Mouse (Mus musculus): ENCODE results near the gene Nfib.

The Nfib gene

DNA sequence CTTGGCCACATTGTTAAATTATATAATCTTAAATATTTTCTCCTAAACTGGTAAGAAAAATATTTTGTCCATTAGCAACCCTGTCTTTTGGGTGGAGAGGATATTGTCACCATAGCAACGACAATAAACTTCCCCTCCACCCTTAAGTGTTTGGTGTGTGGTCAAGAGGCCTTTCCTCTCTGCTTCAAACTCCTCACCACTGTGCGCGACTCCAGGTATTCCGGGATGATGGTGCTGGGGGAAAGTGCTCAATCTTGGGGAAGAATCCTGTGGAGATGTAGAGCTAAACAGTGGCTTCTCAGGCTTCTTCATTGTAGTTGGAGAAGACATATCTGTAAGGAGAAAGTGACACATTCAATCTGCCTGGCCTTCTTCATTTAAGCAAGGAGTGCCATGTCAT lies 375.5 kb downstream of the Nfib start:
- ATAC-seq (ENCODE audit: insufficient number of reproducible peaks, low FRiP score, low TSS enrichment): no peak

GRCm38 (mm10) chr4:82326140-82326529 lies 379.4 kb downstream of the Nfib start:
- no peak for ATAC-seq (ENCODE audit: insufficient number of reproducible peaks, low FRiP score, low TSS enrichment)

- no peak for ATAC-seq (ENCODE audit: insufficient number of reproducible peaks, low FRiP score, low TSS enrichment)
Measured at GRCm38 (mm10) chr4:82325409-82326139, 380.0 kb downstream of the Nfib start.

- ATAC-seq (ENCODE audit: insufficient number of reproducible peaks, low FRiP score, low TSS enrichment): peak; percentile 81
Measured at GRCm38 (mm10) chr4:82324977-82325376, 380.6 kb downstream of the Nfib start.

- no peak for ATAC-seq (ENCODE audit: insufficient number of reproducible peaks, low FRiP score, low TSS enrichment)
Measured at GRCm38 (mm10) chr4:82321008-82321407, 384.5 kb downstream of the Nfib start.

DNA sequence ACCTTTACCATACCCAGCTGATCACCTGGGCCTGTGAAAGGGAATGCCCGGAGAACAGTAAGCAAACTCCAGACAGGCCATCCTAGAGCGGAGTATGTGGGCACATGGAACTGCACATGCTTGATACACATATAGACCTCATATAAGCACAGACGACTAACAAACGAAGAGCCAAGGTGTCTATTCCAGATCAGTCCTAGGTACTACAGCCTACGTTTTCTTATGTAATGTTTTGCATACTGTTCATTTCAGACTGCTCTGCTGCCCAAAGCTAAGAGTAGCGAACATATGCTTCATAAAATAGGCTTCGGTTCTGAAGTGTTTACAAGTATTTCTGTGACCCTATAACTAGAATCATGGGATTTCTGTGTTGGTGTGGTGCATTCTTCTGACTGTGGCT lies 386.2 kb downstream of the Nfib start:
- ATAC-seq (ENCODE audit: insufficient number of reproducible peaks, low FRiP score, low TSS enrichment): no peak

- no peak for ATAC-seq (ENCODE audit: insufficient number of reproducible peaks, low FRiP score, low TSS enrichment)
Measured at GRCm38 (mm10) chr4:82316168-82316567, 389.4 kb downstream of the Nfib start.

DNA sequence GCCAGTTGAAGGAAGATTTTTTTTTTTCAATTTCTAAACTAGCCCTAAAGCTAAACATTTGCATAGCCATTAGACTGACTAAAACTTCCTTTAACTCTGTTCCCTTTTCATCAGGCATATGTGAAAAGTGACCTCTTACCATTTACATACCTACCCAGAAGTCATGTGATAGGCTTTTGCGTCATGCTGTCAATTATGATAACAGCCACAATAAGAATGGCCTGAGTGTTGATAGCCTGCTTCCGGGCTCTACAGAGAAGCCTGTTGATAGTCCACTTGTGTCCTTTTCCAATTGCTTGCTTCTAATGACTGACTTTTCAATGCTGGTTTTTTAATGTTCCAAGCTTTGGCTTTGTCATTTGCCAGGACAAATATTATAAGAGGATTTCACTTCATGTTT lies 389.8 kb downstream of the Nfib start:
- ATAC-seq (ENCODE audit: insufficient number of reproducible peaks, low FRiP score, low TSS enrichment): no peak

- no peak for ATAC-seq (ENCODE audit: insufficient number of reproducible peaks, low FRiP score, low TSS enrichment)
Measured at GRCm38 (mm10) chr4:82310924-82311734, 394.4 kb downstream of the Nfib start.

GRCm38 (mm10) chr4:82306045-82306444 lies 399.5 kb downstream of the Nfib start:
- no peak for ATAC-seq (ENCODE audit: insufficient number of reproducible peaks, low FRiP score, low TSS enrichment)

- no peak for ATAC-seq (ENCODE audit: insufficient number of reproducible peaks, low FRiP score, low TSS enrichment)
Measured at GRCm38 (mm10) chr4:82304148-82304871, 401.2 kb downstream of the Nfib start.

GRCm38 (mm10) chr4:82303362-82303900 lies 402.1 kb downstream of the Nfib start:
- ATAC-seq (ENCODE audit: insufficient number of reproducible peaks, low FRiP score, low TSS enrichment): no peak

DNA sequence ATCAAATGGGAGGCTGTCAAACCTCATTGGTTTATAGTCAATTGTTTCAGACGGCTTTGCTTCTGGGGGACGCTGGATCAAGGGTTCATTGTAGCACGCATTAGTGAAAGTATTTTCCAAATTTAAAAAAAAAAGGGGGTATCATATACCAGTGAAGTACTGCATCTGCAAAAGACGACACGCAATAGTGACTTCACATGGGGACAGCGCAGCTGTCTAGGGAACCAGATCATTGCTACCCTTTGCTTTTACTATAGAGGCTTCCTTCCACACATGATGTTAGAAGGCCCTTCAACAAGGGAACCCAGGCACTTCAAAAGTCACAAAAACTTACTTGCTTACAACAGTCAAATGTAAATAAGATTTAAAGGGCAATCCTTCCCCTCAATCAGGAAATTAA lies 402.6 kb downstream of the Nfib start:
- no peak for ATAC-seq (ENCODE audit: insufficient number of reproducible peaks, low FRiP score, low TSS enrichment)

DNA sequence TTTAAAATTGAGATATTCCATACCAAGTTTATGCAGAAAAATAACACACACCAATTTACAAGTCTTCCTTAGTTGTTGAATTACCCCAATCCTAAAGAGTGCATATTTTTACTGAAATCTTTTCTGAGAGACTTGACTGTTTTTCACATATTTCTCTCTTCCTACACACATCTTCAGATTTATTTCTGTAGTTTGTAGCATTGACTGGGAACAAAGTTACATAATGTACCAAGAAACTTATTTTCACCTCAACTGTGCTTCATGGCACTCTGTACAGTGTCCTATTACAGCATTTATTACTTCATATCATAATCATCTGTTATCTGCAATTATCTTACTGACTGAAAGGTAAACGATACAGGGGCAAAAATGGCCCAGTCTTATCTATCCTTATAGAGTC lies 406.9 kb downstream of the Nfib start:
- ATAC-seq (ENCODE audit: insufficient number of reproducible peaks, low FRiP score, low TSS enrichment): no peak

DNA sequence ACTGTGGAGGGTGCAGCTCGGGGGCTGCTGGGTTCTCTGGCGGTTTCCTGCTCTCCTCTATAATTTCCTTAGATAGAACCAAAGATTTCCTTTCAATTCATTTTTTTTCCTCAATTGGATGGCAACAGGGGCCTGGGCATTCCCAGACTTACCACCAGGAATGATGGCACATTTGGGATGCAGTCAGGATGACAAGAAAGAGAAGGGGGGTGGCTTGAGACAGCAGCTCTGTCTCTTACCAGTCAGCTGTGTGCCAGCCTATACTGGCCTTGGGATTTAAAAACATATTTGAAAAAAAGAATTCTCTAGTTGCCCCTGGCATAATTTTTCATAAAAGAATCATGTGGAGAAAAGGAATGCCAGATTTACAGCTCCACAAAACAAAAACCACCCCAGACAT lies 408.0 kb downstream of the Nfib start:
- ATAC-seq (ENCODE audit: insufficient number of reproducible peaks, low FRiP score, low TSS enrichment): no peak

- ATAC-seq (ENCODE audit: insufficient number of reproducible peaks, low FRiP score, low TSS enrichment): no peak
Measured at GRCm38 (mm10) chr4:82294066-82294465, 411.5 kb downstream of the Nfib start.

DNA sequence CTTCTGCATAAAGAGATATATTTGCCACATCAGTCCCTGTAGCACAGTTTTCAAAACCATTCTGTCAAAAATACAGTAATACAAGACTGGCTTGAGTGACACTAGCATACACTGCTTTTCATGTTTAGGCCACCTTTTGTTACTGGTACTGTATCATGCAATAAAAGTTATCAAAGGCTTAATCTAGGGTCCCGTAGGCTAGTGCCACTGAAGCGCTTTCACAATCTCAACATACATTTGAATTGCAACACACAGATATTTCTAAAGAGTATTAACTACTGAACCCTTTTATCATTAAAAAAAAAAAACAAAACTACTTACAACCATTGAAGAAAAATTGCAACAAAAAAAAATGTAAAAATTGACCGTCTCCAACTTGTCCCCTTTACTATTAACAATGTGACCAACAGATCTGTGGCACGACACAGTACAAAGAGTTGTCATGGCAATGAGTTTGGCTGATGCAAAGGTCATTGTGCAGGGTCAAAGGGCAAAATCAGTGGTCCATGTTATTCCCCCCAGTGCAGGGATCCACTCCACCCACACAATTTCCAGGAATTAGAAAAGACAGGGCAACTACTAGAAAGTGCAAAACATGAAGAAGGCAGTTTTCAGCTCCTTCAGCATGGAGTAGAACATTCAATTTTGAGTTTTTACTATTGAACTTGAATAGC lies 414.2 kb downstream of the Nfib start:
- ATAC-seq (ENCODE audit: insufficient number of reproducible peaks, low FRiP score, low TSS enrichment): no peak

- no peak for ATAC-seq (ENCODE audit: insufficient number of reproducible peaks, low FRiP score, low TSS enrichment)
Measured at GRCm38 (mm10) chr4:82290623-82291022, 414.9 kb downstream of the Nfib start.

DNA sequence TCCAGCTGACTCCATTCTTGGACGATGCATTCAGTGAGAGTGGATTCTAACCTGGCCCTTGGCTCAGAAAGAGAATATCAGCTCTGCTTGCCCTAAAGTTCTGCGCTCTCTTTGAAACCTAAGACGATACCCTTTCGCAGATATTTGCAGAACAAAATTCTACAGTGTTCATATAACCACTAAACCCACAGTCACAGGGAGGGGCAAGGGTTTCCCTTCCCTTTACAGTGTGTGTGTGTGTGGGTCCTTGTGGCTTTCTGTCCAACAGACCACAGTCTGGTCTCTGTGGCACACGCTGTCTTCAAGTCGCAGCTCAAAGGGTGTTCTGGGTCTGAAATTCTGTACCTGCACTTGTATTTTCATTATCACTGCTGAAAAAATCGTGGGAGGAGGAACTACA lies 416.0 kb downstream of the Nfib start:
- ATAC-seq (ENCODE audit: insufficient number of reproducible peaks, low FRiP score, low TSS enrichment): no peak

DNA sequence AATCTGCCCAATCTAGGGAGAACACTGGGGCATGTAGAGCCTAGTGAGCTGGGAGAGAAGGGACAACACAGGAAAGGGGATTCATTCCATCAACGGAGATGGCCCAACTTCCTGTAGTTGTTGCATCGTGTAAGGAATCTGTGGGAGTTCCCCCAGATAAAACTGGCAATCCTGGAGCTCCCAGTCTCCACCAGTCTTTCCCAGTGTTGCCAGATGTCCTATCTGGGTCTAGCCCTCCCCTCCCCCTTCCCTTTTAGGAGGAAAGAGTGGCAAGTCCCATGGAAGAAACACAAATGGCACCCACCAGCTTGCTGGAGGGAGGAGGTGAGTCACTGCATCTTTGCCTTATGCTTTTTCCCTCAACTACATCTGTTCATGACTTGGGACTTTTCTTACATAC lies 417.4 kb downstream of the Nfib start:
- ATAC-seq (ENCODE audit: insufficient number of reproducible peaks, low FRiP score, low TSS enrichment): no peak

Data from cerebellum, adult (tissue).